Mouse (Mus musculus) CH12.LX (cell line): ENCODE measurements around the gene Wbp2.

Experiments used
- CTCF ChIP-seq, 2 experiments: IDR thresholded peaks in 1 of 2; conservative IDR thresholded peaks in 1 of 2; 2 replicates each; pipeline ENCODE4 v1.5.1; 2011 to 2012; ENCODE audit warnings: low read depth in 2 of 2, low read length in 2 of 2, improper control_type of control experiment in 1 of 2, inconsistent platforms in 1 of 2, mild to moderate bottlenecking in 1 of 2, moderate library complexity in 1 of 2
- EP300 ChIP-seq: IDR thresholded peaks from 2 replicates; pipeline ENCODE4 v1.6.1; 2011; ENCODE audit warnings: low read length, improper control_type of control experiment
- HCFC1 ChIP-seq: IDR thresholded peaks from 2 replicates; pipeline ENCODE4 v1.6.1; 2012; ENCODE audit warnings: low read depth, mild to moderate bottlenecking, inconsistent platforms, low read length, improper control_type of control experiment
- IRF4 ChIP-seq: IDR thresholded peaks from 2 replicates; pipeline ENCODE4 v1.6.1; 2014; ENCODE audit warnings: low read depth, mild to moderate bottlenecking, inconsistent platforms, low read length, improper control_type of control experiment
- JUND ChIP-seq: conservative IDR thresholded peaks from 2 replicates; pipeline ENCODE4 v1.6.1; 2011; ENCODE audit warnings: low read depth, low read length, improper control_type of control experiment
- MAX ChIP-seq: IDR thresholded peaks from 2 replicates; pipeline ENCODE4 v1.6.1; 2011; ENCODE audit warnings: low read length, improper control_type of control experiment
- MYC ChIP-seq: IDR thresholded peaks from 2 replicates; pipeline ENCODE4 v1.6.1; 2011; ENCODE audit warnings: low read depth, mild to moderate bottlenecking, improper control_type of control experiment, low read length
- POLR2A ChIP-seq: IDR thresholded peaks from 2 replicates; pipeline ENCODE4 v1.6.1; 2011; ENCODE audit warnings: low read depth, mild to moderate bottlenecking, improper control_type of control experiment, low read length
- ZNF384 ChIP-seq: IDR thresholded peaks from 2 replicates; pipeline ENCODE4 v1.6.1; 2012; ENCODE audit warnings: low read depth, low read length, improper control_type of control experiment, inconsistent platforms

DNA sequence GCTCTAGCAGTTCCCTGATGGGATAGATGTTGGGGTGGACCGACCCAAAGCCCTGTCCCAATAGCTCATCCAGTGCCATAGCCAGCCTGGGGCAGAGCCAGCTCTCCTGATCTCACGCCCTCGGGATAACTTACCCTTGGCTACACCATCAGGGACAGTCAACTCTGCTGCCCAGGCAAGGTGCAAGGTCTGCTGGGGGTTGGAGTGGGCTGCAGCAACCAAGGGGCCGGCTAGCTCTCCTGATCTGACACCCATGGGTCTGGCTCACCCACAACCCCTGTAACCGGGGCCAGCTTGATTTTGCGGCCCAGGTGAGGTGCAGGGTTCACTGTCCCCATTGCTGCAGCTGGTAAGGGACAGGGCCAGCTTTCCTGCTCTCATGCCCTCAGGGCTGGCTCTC is 4.8 kb upstream of the Wbp2 start:
- TF ChIP-seq JUND (no peak), CTCF (conservative IDR thresholded peaks at IDR 0.05 in 1 of 2, IDR thresholded peaks at IDR 0.05 in 1 of 2; ENCODE audit: low read depth in 2 of 2, low read length in 2 of 2) (no peak), EP300 (no peak), ZNF384 (no peak), POLR2A (no peak), MYC (no peak), MAX (no peak), IRF4 (no peak), HCFC1 (no peak)
